In the genomic region with DNA sequence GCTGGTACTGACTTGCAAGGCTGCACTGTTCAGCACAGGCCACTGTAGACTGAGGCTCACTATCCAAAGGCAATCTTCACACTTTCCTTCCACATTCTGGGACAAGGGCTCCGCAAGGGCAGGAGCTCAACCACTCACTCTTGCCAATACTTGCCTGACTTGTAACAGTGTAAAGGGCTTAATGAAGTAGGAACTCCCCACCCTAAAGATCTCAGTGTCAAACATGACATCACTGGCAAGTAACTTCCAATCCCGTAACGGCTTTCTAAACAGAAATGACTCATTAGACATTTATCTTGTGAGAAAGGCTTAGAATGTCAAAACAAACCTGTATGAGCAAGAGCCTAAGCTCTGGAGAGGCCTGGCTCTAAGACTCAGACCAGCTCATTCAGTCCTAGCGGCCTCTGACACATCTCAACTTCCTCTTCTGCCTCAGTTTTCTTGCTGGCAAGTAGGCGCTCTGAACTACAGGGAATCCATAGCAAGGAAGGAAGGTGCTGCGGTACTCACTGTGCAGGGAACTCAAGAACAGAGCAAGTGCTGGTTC, we compare ENCODE assay signal across 8 mouse cellular contexts. TPM values are rescaled to one million over a fixed set of nuclear protein-coding genes. Genes with fewer than 3 reads are reported as not detected.
A peak's percentile ranks its signal among the peaks of the same experiment; 100 is the strongest.
DNase-seq lines count a peak whose midpoint lies in the region; ATAC-seq lines count a peak whose summit lies in the region.
"Had no signal": no experiment of that assay in that cellular context is flagged by ENCODE, and none has a peak within 500 bp of the region (broad histone marks: within the 10 kb centered on the region; RNA-seq: fewer than 3 reads in every experiment).

No protein-coding gene starts in this region.

- no peaks in the 10 kb centered on the region for H3K27me3 ChIP-seq in embryonic facial prominence, embryonic 14.5 days (replicated peaks; ENCODE audit: control insufficient read depth, insufficient read depth, low read length)
- no peaks in the 10 kb centered on the region for H3K27me3 ChIP-seq in liver, embryonic 15.5 days

- H3K9me3 ChIP-seq in embryonic facial prominence, embryonic 14.5 days (ENCODE audit: control insufficient read depth, low read length), result no peaks in the 10 kb centered on the region
- H3K9me3 ChIP-seq in liver, embryonic 15.5 days (replicated peaks), result no peaks in the 10 kb centered on the region

- H3K9ac ChIP-seq in embryonic facial prominence, embryonic 14.5 days (ENCODE audit: low read depth, low read length), result no peak overlapping the region
- H3K9ac ChIP-seq in liver, embryonic 15.5 days, result no peak overlapping the region

- H3K4me3 ChIP-seq in embryonic facial prominence, embryonic 14.5 days (ENCODE audit: low read depth, low read length), result no peak overlapping the region
- no peak overlapping the region for H3K4me3 ChIP-seq in liver, embryonic 15.5 days (replicated peaks)

- ATAC-seq in embryonic facial prominence, embryonic 14.5 days (ENCODE audit: low read depth), result peak; percentile 55
- 0 out of 2 replicates have a peak, but pooled peaks have one; percentile 13 for ATAC-seq in liver, embryonic 15.5 days (ENCODE audit: insufficient read depth)

- no peak overlapping the region for H3K4me2 ChIP-seq in embryonic facial prominence, embryonic 14.5 days (ENCODE audit: low read depth, low read length)
- no peak overlapping the region for H3K4me2 ChIP-seq in liver, embryonic 15.5 days

- H3K36me3 ChIP-seq in embryonic facial prominence, embryonic 14.5 days (ENCODE audit: control insufficient read depth, insufficient read depth, low read length), result peaks cover 46% of the 10 kb centered on the region
- peaks cover 62% of the 10 kb centered on the region for H3K36me3 ChIP-seq in liver, embryonic 15.5 days (replicated peaks)

- DNase-seq in urinary bladder, postnatal 36 days (ENCODE audit: low spot score in 2 of 2), result peak; percentile 50 to 57
- no peak for DNase-seq in urinary bladder, adult 2 months (ENCODE audit: low spot score)
- peak; percentile 66 for DNase-seq in embryonic facial prominence, embryonic 14.5 days (ENCODE audit: low spot score)
- DNase-seq in frontal cortex, postnatal 14 days (ENCODE audit: low spot score in 2 of 2), result no peak
- no peak for DNase-seq in left cerebral cortex, adult 9 months (ENCODE audit: low spot score in 2 of 2)
- no peak for DNase-seq in gastrocnemius, postnatal 25 days
- DNase-seq: cerebellum, adult 8-10 months had no signal

- H3K27ac ChIP-seq in embryonic facial prominence, embryonic 14.5 days (replicated peaks; ENCODE audit: low read depth, low read length), result no peak overlapping the region; the same call in 1 of the 2 replicates
- 0 out of 2 replicates have a peak overlapping the region, but pooled peaks have one; percentile 21 for H3K27ac ChIP-seq in liver, embryonic 15.5 days (replicated peaks)

- WGBS in embryonic facial prominence, embryonic 14.5 days, result 79% methylated on average over 6 of the region's 6 CpGs
- 42% methylated on average over 6 of the region's 6 CpGs for WGBS in liver, embryonic 15.5 days (ENCODE audit: insufficient replicate concordance)

- peaks cover 8% of the 10 kb centered on the region; the same call in 1 of the 2 replicates for H3K4me1 ChIP-seq in embryonic facial prominence, embryonic 14.5 days (ENCODE audit: control insufficient read depth, insufficient read depth, low read length)
- peaks cover 72% of the 10 kb centered on the region for H3K4me1 ChIP-seq in liver, embryonic 15.5 days (replicated peaks)

RNA-seq across cellular contexts. Expression of gene Rac1, which starts 9.7 kb away (rescaled TPM):
- 441 and 475 TPM in 2 replicates for polyA plus RNA-seq in urinary bladder, adult 2 months (2012; rRNA removed)
- 527 and 534 TPM in 2 replicates for polyA plus RNA-seq in embryonic facial prominence, embryonic 14.5 days (2014; fragmentation: Nextera tagmentation; extraction: Ambion mirVana)
- 155 and 162 TPM in 2 replicates for polyA plus RNA-seq in liver, embryonic 15.5 days (2015; fragmentation: Nextera tagmentation; extraction: Ambion mirVana)
- 100 to 1,000 TPM; 180 to 184 TPM for total RNA-seq in gastrocnemius, postnatal 25 days (2021)

RNA-seq across cellular contexts. Expression of gene Daglb, which starts 53.7 kb away (rescaled TPM):
- polyA plus RNA-seq in urinary bladder, adult 2 months (2012; rRNA removed), result 22.1 and 26.7 TPM in 2 replicates
- 7.6 and 8.5 TPM in 2 replicates for polyA plus RNA-seq in embryonic facial prominence, embryonic 14.5 days (2014; fragmentation: Nextera tagmentation; extraction: Ambion mirVana)
- polyA plus RNA-seq in liver, embryonic 15.5 days (2015; fragmentation: Nextera tagmentation; extraction: Ambion mirVana), result 8.3 and 9.3 TPM in 2 replicates
- total RNA-seq in gastrocnemius, postnatal 25 days (2021), result 1 to 10 TPM; 6.0 to 7.2 TPM

Comparison
In these comparisons a context has a peak if more than half of its experiments do, and no peak if none do; other contexts are left out.
1. DNase-seq: peak in urinary bladder, postnatal 36 days (2 of 2) and embryonic facial prominence, embryonic 14.5 days (single experiment); none in urinary bladder, adult 2 months (single experiment), frontal cortex, postnatal 14 days (0 of 2), left cerebral cortex, adult 9 months (0 of 2) and gastrocnemius, postnatal 25 days (single experiment).